Mouse (Mus musculus) forebrain, embryonic 10.5 days (tissue): ENCODE measurements around the gene Ankrd12. TPM values are rescaled to one million over a fixed set of nuclear protein-coding genes. Genes with fewer than 3 reads are reported as not detected.

Source experiments
- DNase-seq: peaks from one replicate; pipeline ENCODE4 v3.0.0-alpha.2; 2017; ENCODE audit warnings: low spot score; ENCODE audit errors: extremely low spot score
- H3K27ac ChIP-seq: fragments of 300-500 bp; sonication (generic); 2 replicates; pipeline ENCODE4 v1.5.1; 2016; ENCODE audit warnings: mild to moderate bottlenecking
- H3K27me3 ChIP-seq: fragments of 300-500 bp; sonication (generic); 2 replicates; pipeline ENCODE4 v1.6.1; 2016; ENCODE audit warnings: mild to moderate bottlenecking; ENCODE audit not compliant: poor library complexity, severe bottlenecking
- H3K36me3 ChIP-seq: fragments of 300-500 bp; sonication (generic); replicated peaks from 2 replicates; pipeline ENCODE4 v1.6.1; 2016; ENCODE audit warnings: mild to moderate bottlenecking, moderate library complexity
- H3K4me1 ChIP-seq: fragments of 300-500 bp; sonication (generic); 2 replicates; pipeline ENCODE4 v1.6.1; 2016
- H3K4me3 ChIP-seq: fragments of 300-500 bp; sonication (generic); 2 replicates; pipeline ENCODE4 v1.5.1; 2016; ENCODE audit warnings: mild to moderate bottlenecking, moderate library complexity
- H3K9me3 ChIP-seq: fragments of 300-500 bp; sonication (generic); 2 replicates; pipeline ENCODE4 v1.6.1; 2016; ENCODE audit warnings: mild to moderate bottlenecking, moderate library complexity
- WGBS: fragments of 180-500 bp; shearing (Covaris S2); methylation state at CpG from one replicate; pipeline ENCODE4 v1.1.7; 2016; 5-methylcytosine and 5-hydroxymethylcytosine counted together
- polyA plus RNA-seq: library from polyadenylated mRNA; unstranded; fragments of >200 nt; fragmentation: Nextera tagmentation; extraction: Ambion mirVana; gene quantifications from 2 replicates; pipeline ENCODE4 v1.2.1, GENCODE M21; 2016

The Ankrd12 gene
- polyA plus RNA-seq, 1 experiment from 2014 or later = 14.6 TPM

- Histone ChIP-seq H3K27ac (no peak overlapping the region), H3K4me3 (no peak overlapping the region), H3K4me1 (peaks cover 8% of the 10 kb centered on the region), H3K27me3 (no peaks in the 10 kb centered on the region), H3K9me3 (no peaks in the 10 kb centered on the region), H3K36me3 (no peaks in the 10 kb centered on the region)
- DNase-seq = no peak
- WGBS = 66% methylated on average over 3 of the region's 3 CpGs
Measured at GRCm38 (mm10) chr17:65956140-65956539, 120.7 kb downstream of the Ankrd12 start.

- Histone ChIP-seq H3K27ac (no peak overlapping the region), H3K4me3 (no peak overlapping the region), H3K36me3 (peaks cover 5% of the 10 kb centered on the region), H3K27me3 (no peaks in the 10 kb centered on the region), H3K4me1 (peaks cover 23% of the 10 kb centered on the region), H3K9me3 (no peaks in the 10 kb centered on the region)
- no peak for DNase-seq
- WGBS = 63% methylated on average over 4 of the region's 4 CpGs
Measured at GRCm38 (mm10) chr17:65953959-65954358, 122.9 kb downstream of the Ankrd12 start.

GRCm38 (mm10) chr17:65952083-65952482 is 124.8 kb downstream of the Ankrd12 start:
- 86% methylated on average over 5 of the region's 5 CpGs for WGBS
- Histone ChIP-seq H3K4me3 (no peak overlapping the region), H3K36me3 (peaks cover 23% of the 10 kb centered on the region), H3K27ac (no peak overlapping the region), H3K9me3 (no peaks in the 10 kb centered on the region), H3K27me3 (no peaks in the 10 kb centered on the region), H3K4me1 (peaks cover 20% of the 10 kb centered on the region)
- no peak for DNase-seq

GRCm38 (mm10) chr17:65950622-65951404 is 126.1 kb downstream of the Ankrd12 start, which contains the start of gene Twsg1:
Gene Twsg1 (minus strand): TSS chr17:65951226.
- Histone ChIP-seq H3K4me3 (peak within 1 kb of the TSS; percentile 95), H3K27me3 (no peaks in the 10 kb centered on the region), H3K4me1 (peaks cover 18% of the 10 kb centered on the region), H3K36me3 (peaks cover 36% of the 10 kb centered on the region), H3K27ac (peak within 1 kb of the TSS; percentile 97), H3K9me3 (no peaks in the 10 kb centered on the region)
- under 1% methylated on average over 87 of the region's 87 CpGs for WGBS
- peak; percentile 85 for DNase-seq

- Histone ChIP-seq H3K27ac (peak overlapping the region; percentile 97), H3K9me3 (no peaks in the 10 kb centered on the region), H3K36me3 (peaks cover 42% of the 10 kb centered on the region), H3K4me3 (peak overlapping the region; percentile 95), H3K27me3 (no peaks in the 10 kb centered on the region), H3K4me1 (peaks cover 18% of the 10 kb centered on the region)
- WGBS = 44% methylated on average over 7 of the region's 7 CpGs
- DNase-seq = no peak
Measured at GRCm38 (mm10) chr17:65950183-65950582, 126.7 kb downstream of the Ankrd12 start.

- H3K4me1 ChIP-seq = peaks cover 18% of the 10 kb centered on the region
- no peak overlapping the region for H3K4me3 ChIP-seq
- no peak overlapping the region for H3K27ac ChIP-seq
- no peak for DNase-seq
- 95% methylated on average over 8 of the region's 8 CpGs for WGBS
- no peaks in the 10 kb centered on the region for H3K27me3 ChIP-seq
- H3K36me3 ChIP-seq = peaks cover 60% of the 10 kb centered on the region
- H3K9me3 ChIP-seq = no peaks in the 10 kb centered on the region
Measured at GRCm38 (mm10) chr17:65947307-65947706, 129.6 kb downstream of the Ankrd12 start.

GRCm38 (mm10) chr17:65945420-65945819 is 131.5 kb downstream of the Ankrd12 start:
- Histone ChIP-seq H3K27me3 (no peaks in the 10 kb centered on the region), H3K4me1 (peaks cover 12% of the 10 kb centered on the region), H3K9me3 (no peaks in the 10 kb centered on the region), H3K27ac (no peak overlapping the region), H3K4me3 (no peak overlapping the region), H3K36me3 (peaks cover 66% of the 10 kb centered on the region)
- WGBS = 95% methylated on average over 2 of the region's 2 CpGs
- DNase-seq = no peak

GRCm38 (mm10) chr17:65942394-65942793 is 134.5 kb downstream of the Ankrd12 start:
- no peaks in the 10 kb centered on the region for H3K9me3 ChIP-seq
- H3K36me3 ChIP-seq = peaks cover 61% of the 10 kb centered on the region
- DNase-seq = no peak
- no peak overlapping the region for H3K4me3 ChIP-seq
- no peaks in the 10 kb centered on the region for H3K27me3 ChIP-seq
- H3K4me1 ChIP-seq = no peaks in the 10 kb centered on the region
- WGBS = 85% methylated on average over 4 of the region's 4 CpGs
- H3K27ac ChIP-seq = no peak overlapping the region

GRCm38 (mm10) chr17:65941275-65941674 is 135.6 kb downstream of the Ankrd12 start:
- H3K9me3 ChIP-seq = no peaks in the 10 kb centered on the region
- no peak for DNase-seq
- H3K4me3 ChIP-seq = no peak overlapping the region
- H3K4me1 ChIP-seq = no peaks in the 10 kb centered on the region
- no peak overlapping the region for H3K27ac ChIP-seq
- peaks cover 61% of the 10 kb centered on the region for H3K36me3 ChIP-seq
- no peaks in the 10 kb centered on the region for H3K27me3 ChIP-seq
- 90% methylated on average over 6 of the region's 6 CpGs for WGBS

GRCm38 (mm10) chr17:65940221-65940620 is 136.7 kb downstream of the Ankrd12 start:
- H3K4me3 ChIP-seq = no peak overlapping the region
- no peak for DNase-seq
- 92% methylated on average over 12 of the region's 12 CpGs for WGBS

GRCm38 (mm10) chr17:65939461-65940192 is 137.3 kb downstream of the Ankrd12 start:
- WGBS = 87% methylated on average over 14 of the region's 14 CpGs
- Histone ChIP-seq H3K27ac (no peak overlapping the region), H3K9me3 (no peaks in the 10 kb centered on the region), H3K4me1 (no peaks in the 10 kb centered on the region), H3K36me3 (peaks cover 61% of the 10 kb centered on the region), H3K4me3 (no peak overlapping the region), H3K27me3 (no peaks in the 10 kb centered on the region)
- DNase-seq = no peak

More at GRCm38 (mm10) chr17:65940221-65940620, 136.7 kb downstream of the Ankrd12 start:
- no peak overlapping the region for H3K27ac ChIP-seq
- peaks cover 60% of the 10 kb centered on the region for H3K36me3 ChIP-seq
- no peaks in the 10 kb centered on the region for H3K9me3 ChIP-seq
- H3K4me1 ChIP-seq = no peaks in the 10 kb centered on the region
- no peaks in the 10 kb centered on the region for H3K27me3 ChIP-seq

GRCm38 (mm10) chr17:65937671-65938070 is 139.2 kb downstream of the Ankrd12 start:
- Histone ChIP-seq H3K36me3 (peaks cover 67% of the 10 kb centered on the region), H3K4me1 (no peaks in the 10 kb centered on the region), H3K4me3 (no peak overlapping the region), H3K9me3 (no peaks in the 10 kb centered on the region), H3K27ac (no peak overlapping the region), H3K27me3 (no peaks in the 10 kb centered on the region)
- no peak for DNase-seq
- WGBS = 95% methylated on average over 9 of the region's 9 CpGs

GRCm38 (mm10) chr17:65933741-65934140 is 143.1 kb downstream of the Ankrd12 start:
- no peak for DNase-seq
- Histone ChIP-seq H3K36me3 (peaks cover 75% of the 10 kb centered on the region), H3K27ac (no peak overlapping the region), H3K27me3 (no peaks in the 10 kb centered on the region), H3K9me3 (no peaks in the 10 kb centered on the region), H3K4me3 (no peak overlapping the region), H3K4me1 (peaks cover 10% of the 10 kb centered on the region)
- WGBS = 92% methylated on average over 2 of the region's 2 CpGs
